Mouse (Mus musculus): Measurements from ENCODE around the gene Zfp593.
A peak's percentile ranks its signal among the peaks of the same experiment; 100 is the strongest.

The Zfp593 gene

GRCm38 (mm10) chr4:134256407-134257197 is 11.2 kb upstream of the Zfp593 start:
- DNase-seq: peak; percentile 70

- DNase-seq: peak; percentile 62
These were observed 10.5 kb upstream of the Zfp593 start for GRCm38 (mm10) chr4:134255854-134256253.

- no peak for DNase-seq
These were observed 9.4 kb upstream of the Zfp593 start for GRCm38 (mm10) chr4:134254835-134255234.

- peak; percentile 66 for DNase-seq
These were observed 8.4 kb upstream of the Zfp593 start, which contains the start of gene Grrp1 for GRCm38 (mm10) chr4:134253722-134254324. Grrp1 (minus strand) TSS chr4:134254106.

- DNase-seq: peak; percentile 60
These were observed 7.7 kb upstream of the Zfp593 start for GRCm38 (mm10) chr4:134252911-134253721.

GRCm38 (mm10) chr4:134252131-134252910 is 6.9 kb upstream of the Zfp593 start:
- DNase-seq: peak; percentile 64

GRCm38 (mm10) chr4:134251241-134252130 is 6.1 kb upstream of the Zfp593 start:
- peak; percentile 64 for DNase-seq

GRCm38 (mm10) chr4:134250930-134251240 is 5.5 kb upstream of the Zfp593 start:
- DNase-seq: no peak

GRCm38 (mm10) chr4:134250116-134250929 is 4.9 kb upstream of the Zfp593 start:
- no peak for DNase-seq

GRCm38 (mm10) chr4:134249651-134250050 is 4.3 kb upstream of the Zfp593 start:
- peak; percentile 90 for DNase-seq

GRCm38 (mm10) chr4:134246719-134247258 is 1.4 kb upstream of the Zfp593 start, which contains the start of gene Gm30191:
Gm30191 (plus strand) TSS chr4:134246935.
- DNase-seq: no peak

- DNase-seq: no peak
These were observed 864 bp upstream of the Zfp593 start for GRCm38 (mm10) chr4:134246256-134246655.

GRCm38 (mm10) chr4:134243516-134244250 is 1.7 kb downstream of the Zfp593 start, which contains the start of gene E130218I03Rik:
E130218I03Rik (plus strand) TSS chr4:134243662.
- no peak for DNase-seq

GRCm38 (mm10) chr4:134238686-134239085 is 6.7 kb downstream of the Zfp593 start:
- DNase-seq: no peak

GRCm38 (mm10) chr4:134238279-134238651 is 7.1 kb downstream of the Zfp593 start, which contains the start of gene Cnksr1:
Cnksr1 (minus strand) TSS chr4:134238399.
- peak; percentile 90 for DNase-seq

GRCm38 (mm10) chr4:134237582-134238278 is 7.7 kb downstream of the Zfp593 start:
- DNase-seq: no peak

GRCm38 (mm10) chr4:134234876-134235275 is 10.5 kb downstream of the Zfp593 start:
- no peak for DNase-seq

- no peak for DNase-seq
These were observed 15.0 kb downstream of the Zfp593 start for GRCm38 (mm10) chr4:134230431-134230830.

GRCm38 (mm10) chr4:134227194-134227593 is 18.2 kb downstream of the Zfp593 start, which contains the start of gene Catsper4:
Catsper4 (minus strand) TSS chr4:134227383.
- no peak for DNase-seq
